Comparison of ENCODE assay signal across 9 mouse cellular contexts in the genomic region with DNA sequence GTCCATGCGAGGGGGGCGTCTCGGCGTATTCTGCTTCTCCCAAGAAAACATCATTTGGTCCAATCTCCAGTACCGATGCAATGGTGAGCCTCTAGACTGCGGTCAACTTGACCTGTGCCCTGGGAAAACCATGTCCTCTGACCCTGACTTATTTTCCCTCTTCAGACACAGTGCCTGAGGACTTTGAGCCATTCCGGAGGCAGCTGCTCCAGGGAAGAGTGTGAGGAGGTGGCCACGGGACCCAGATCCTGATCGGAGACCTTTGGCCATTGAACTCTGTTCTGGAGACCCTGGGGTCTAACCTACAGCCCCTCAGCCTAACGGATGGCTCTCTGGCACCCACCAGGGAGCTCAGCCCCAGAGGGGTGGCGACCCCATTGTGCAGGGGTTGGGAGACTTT. TPM values are rescaled to one million over a fixed set of nuclear protein-coding genes. Genes with fewer than 3 reads are reported as not detected.
A peak's percentile ranks its signal among the peaks of the same experiment; 100 is the strongest.
DNase-seq lines count a peak whose midpoint lies in the region; ATAC-seq and TF ChIP-seq lines count a peak whose summit lies in the region.
"Had no signal": no experiment of that assay in that cellular context is flagged by ENCODE, and none has a peak within 500 bp of the region (broad histone marks: within the 10 kb centered on the region; RNA-seq: fewer than 3 reads in every experiment).

No protein-coding gene starts in this region.

- ATAC-seq in heart, embryonic 14.5 days (ENCODE audit: insufficient number of reproducible peaks, insufficient read depth, low FRiP score, low read depth): no peak
- no peak; the same call in 1 of the 2 replicates for ATAC-seq in hindbrain, embryonic 11.5 days (ENCODE audit: low FRiP score)
- no peak for ATAC-seq in midbrain, embryonic 14.5 days (ENCODE audit: low FRiP score, low TSS enrichment)

- H3K4me2 ChIP-seq in heart, embryonic 14.5 days (ENCODE audit: low read length): peak overlapping the region; percentile 73; the same call in 1 of the 2 replicates
- H3K4me2 ChIP-seq in hindbrain, embryonic 11.5 days (replicated peaks; ENCODE audit: low read depth, low read length): peak overlapping the region; percentile 84
- H3K4me2 ChIP-seq in midbrain, embryonic 14.5 days (ENCODE audit: low read length): peak overlapping the region; percentile 66

- no peak overlapping the region for H3K27ac ChIP-seq in heart, embryonic 14.5 days (replicated peaks in 1 of 2; ENCODE audit: control insufficient read depth in 1 of 2, insufficient read depth in 1 of 2, low read depth in 2 of 2, low read length in 2 of 2)
- H3K27ac ChIP-seq in ES-E14 (ENCODE audit: insufficient read depth, low read depth, low read length, poor library complexity, severe bottlenecking): peak overlapping the region; percentile 69
- H3K27ac ChIP-seq in hindbrain, embryonic 11.5 days (ENCODE audit: low read depth, low read length): peak overlapping the region; percentile 84
- peak overlapping the region; percentile 93 for H3K27ac ChIP-seq in midbrain, embryonic 14.5 days (replicated peaks; ENCODE audit: low read depth, low read length)

- no peak for DNase-seq in heart, postnatal 25 days (ENCODE audit: low spot score)
- no peak for DNase-seq in ES-E14 (ENCODE audit: low read depth, low spot score)
- DNase-seq in hindbrain, embryonic 11.5 days (ENCODE audit: low spot score): no peak
- no peak for DNase-seq in midbrain, embryonic 14.5 days
- DNase-seq in frontal cortex, postnatal 36 days (ENCODE audit: low spot score in 2 of 2): no peak
- DNase-seq in adrenal gland, adult (ENCODE audit: inconsistent age in 2 of 2, low spot score in 1 of 2): no peak
- DNase-seq in gastrocnemius, postnatal 4 days (ENCODE audit: low spot score in 2 of 2): no peak
- DNase-seq: adrenal gland, adult 2 months had no signal

- no peaks in the 10 kb centered on the region for H3K9me3 ChIP-seq in heart, embryonic 14.5 days (ENCODE audit: control insufficient read depth, low read length)
- no peaks in the 10 kb centered on the region for H3K9me3 ChIP-seq in ES-E14 (ENCODE audit: control insufficient read depth, insufficient read depth, low read depth, low read length)
- no peaks in the 10 kb centered on the region for H3K9me3 ChIP-seq in hindbrain, embryonic 11.5 days (ENCODE audit: control insufficient read depth, low read length)
- H3K9me3 ChIP-seq in midbrain, embryonic 14.5 days (ENCODE audit: control insufficient read depth, low read length): no peaks in the 10 kb centered on the region

- H3K4me1 ChIP-seq in heart, embryonic 14.5 days (ENCODE audit: control insufficient read depth in 2 of 2, insufficient read depth in 2 of 2, low read length in 2 of 2): peaks cover 10 to 16% of the 10 kb centered on the region in 2 experiments
- H3K4me1 ChIP-seq in ES-E14 (ENCODE audit: control insufficient read depth in 2 of 2, insufficient read depth in 2 of 2, low read length in 2 of 2, poor library complexity in 1 of 2): peaks cover 13 to 35% of the 10 kb centered on the region in 2 experiments
- H3K4me1 ChIP-seq in hindbrain, embryonic 11.5 days (replicated peaks; ENCODE audit: control insufficient read depth, insufficient read depth, low read length): peaks cover 18% of the 10 kb centered on the region
- peaks cover 44% of the 10 kb centered on the region for H3K4me1 ChIP-seq in midbrain, embryonic 14.5 days (ENCODE audit: control insufficient read depth, insufficient read depth, low read length)

- in situ Hi-C loops in ES-E14 (cut with MboI; ENCODE audit: low sequenced_read_pairs in 2 of 2, unreplicated experiment in 2 of 2): no loop called here

- 56% methylated on average over 11 of the region's 11 CpGs for WGBS in heart, embryonic 14.5 days
- WGBS in hindbrain, embryonic 11.5 days: 9% methylated on average over 11 of the region's 11 CpGs
- 4% methylated on average over 11 of the region's 11 CpGs for WGBS in midbrain, embryonic 14.5 days

- H3K36me3 ChIP-seq in heart, embryonic 14.5 days (ENCODE audit: control insufficient read depth, insufficient read depth, low read length): no peaks in the 10 kb centered on the region
- H3K36me3 ChIP-seq in ES-E14 (ENCODE audit: control insufficient read depth, insufficient read depth, low read length, poor library complexity, severe bottlenecking): peaks cover 7% of the 10 kb centered on the region; the same call in 1 of the 2 replicates
- H3K36me3 ChIP-seq in hindbrain, embryonic 11.5 days (ENCODE audit: control insufficient read depth, insufficient read depth, low read length): peaks cover 4% of the 10 kb centered on the region; the same call in 1 of the 2 replicates
- peaks cover 11% of the 10 kb centered on the region for H3K36me3 ChIP-seq in midbrain, embryonic 14.5 days (ENCODE audit: control insufficient read depth, insufficient read depth, low read length)

- H3K27me3 ChIP-seq in heart, embryonic 14.5 days (ENCODE audit: control insufficient read depth, insufficient read depth, low read length): peaks cover 25% of the 10 kb centered on the region
- 0 out of 2 replicates have a peak, but pooled peaks cover 2% of the 10 kb centered on the region for H3K27me3 ChIP-seq in hindbrain, embryonic 11.5 days (ENCODE audit: control insufficient read depth, insufficient read depth, low read length)
- H3K27me3 ChIP-seq in midbrain, embryonic 14.5 days (ENCODE audit: control insufficient read depth, insufficient read depth, low read length): no peaks in the 10 kb centered on the region

- intact Hi-C loops in heart, postnatal 25 days (cut with DNase I): no loop called here

- H3K4me3 ChIP-seq in heart, embryonic 14.5 days (ENCODE audit: control insufficient read depth in 1 of 2, insufficient read depth in 1 of 2, low read depth in 1 of 2, low read length in 2 of 2): no peak overlapping the region
- H3K4me3 ChIP-seq in ES-E14 (ENCODE audit: insufficient read depth in 1 of 2, low read depth in 1 of 2, low read length in 2 of 2, poor library complexity in 1 of 2, severe bottlenecking in 1 of 2): peak overlapping the region; percentile 36 to 58
- peak overlapping the region; percentile 84 for H3K4me3 ChIP-seq in hindbrain, embryonic 11.5 days (ENCODE audit: low read depth, low read length)
- H3K4me3 ChIP-seq in midbrain, embryonic 14.5 days (replicated peaks; ENCODE audit: low read depth, low read length): peak overlapping the region; percentile 47

- no peak overlapping the region; the same call in 1 of the 2 replicates for H3K9ac ChIP-seq in heart, embryonic 14.5 days (ENCODE audit: low read length)
- H3K9ac ChIP-seq in ES-E14 (ENCODE audit: insufficient read depth, low read depth, low read length, poor library complexity, severe bottlenecking): peak overlapping the region; percentile 54
- peak overlapping the region; percentile 83 for H3K9ac ChIP-seq in hindbrain, embryonic 11.5 days (ENCODE audit: low read depth, low read length)
- peak overlapping the region; percentile 69 for H3K9ac ChIP-seq in midbrain, embryonic 14.5 days (replicated peaks; ENCODE audit: low read length)

TF ChIP-seq in ES-E14, 5 proteins besides CTCF, POLR2A, EP300 and RAD21:
- no peak for TF ChIP-seq CHD2 (IDR thresholded peaks at IDR 0.05; ENCODE audit: low read depth, low read length)
- no peak for TF ChIP-seq ZNF384 (IDR thresholded peaks at IDR 0.05; ENCODE audit: low read depth, low read length)
- no peak for TF ChIP-seq HCFC1 (IDR thresholded peaks at IDR 0.05; ENCODE audit: borderline replicate concordance, insufficient read depth, low read length)
- no peak for TF ChIP-seq ZC3H11A (IDR thresholded peaks at IDR 0.05; ENCODE audit: borderline replicate concordance, low read depth, low read length)
- no peak for TF ChIP-seq MAFK (IDR thresholded peaks at IDR 0.05; ENCODE audit: insufficient read depth, low read depth, low read length)

RNA-seq across cellular contexts. Expression of a gene that starts 0.5 kb away (rescaled TPM):
- 93.6 and 102 TPM in 2 replicates for polyA plus RNA-seq in heart, embryonic 14.5 days (2014; fragmentation: Nextera tagmentation; extraction: Ambion mirVana)
- total RNA-seq in heart, postnatal 25 days (2021): 10 to 100 TPM; 62.3 to 62.6 TPM
- total RNA-seq in ES-E14 (2012; rRNA removed): 234 and 251 TPM in 2 replicates
- 180 and 181 TPM in 2 replicates for polyA plus RNA-seq in hindbrain, embryonic 11.5 days (2014; fragmentation: Nextera tagmentation; extraction: Ambion mirVana)
- polyA plus RNA-seq in midbrain, embryonic 14.5 days (2014; fragmentation: Nextera tagmentation; extraction: Ambion mirVana): 144 and 151 TPM in 2 replicates
- 10 to 100 TPM; 80.7 to 95.1 TPM for total RNA-seq in gastrocnemius, postnatal 4 days (2021)

RNA-seq across cellular contexts. Expression of a gene that starts 2.5 kb away (rescaled TPM):
- polyA plus RNA-seq in heart, embryonic 14.5 days (2014; fragmentation: Nextera tagmentation; extraction: Ambion mirVana): 0.16 TPM in 1 of 2 replicates, not detected in the other
- under 1 TPM; 0.22 to 0.39 TPM for total RNA-seq in heart, postnatal 25 days (2021)
- total RNA-seq in ES-E14 (2012; rRNA removed): 3.0 and 3.9 TPM in 2 replicates
- polyA plus RNA-seq in hindbrain, embryonic 11.5 days (2014; fragmentation: Nextera tagmentation; extraction: Ambion mirVana): 1.4 and 2.1 TPM in 2 replicates
- polyA plus RNA-seq in midbrain, embryonic 14.5 days (2014; fragmentation: Nextera tagmentation; extraction: Ambion mirVana): 2.1 and 2.4 TPM in 2 replicates
- total RNA-seq in gastrocnemius, postnatal 4 days (2021): 1 to 10 TPM in 1 of 2 experiments, under 1 TPM in 1; 0.57 to 1.5 TPM

RNA-seq across cellular contexts. Expression of a gene that starts 11.4 kb away (rescaled TPM):
- 12.9 and 14.5 TPM in 2 replicates for polyA plus RNA-seq in heart, embryonic 14.5 days (2014; fragmentation: Nextera tagmentation; extraction: Ambion mirVana)
- 1 to 10 TPM; 6.1 to 7.2 TPM for total RNA-seq in heart, postnatal 25 days (2021)
- 36.9 and 46.9 TPM in 2 replicates for total RNA-seq in ES-E14 (2012; rRNA removed)
- polyA plus RNA-seq in hindbrain, embryonic 11.5 days (2014; fragmentation: Nextera tagmentation; extraction: Ambion mirVana): 40.9 and 44.5 TPM in 2 replicates
- 46.0 and 47.6 TPM in 2 replicates for polyA plus RNA-seq in midbrain, embryonic 14.5 days (2014; fragmentation: Nextera tagmentation; extraction: Ambion mirVana)
- 100 to 1,000 TPM; 142 to 158 TPM for total RNA-seq in gastrocnemius, postnatal 4 days (2021)

RNA-seq across cellular contexts. Expression of a gene that starts 19.4 kb away (rescaled TPM):
- polyA plus RNA-seq in heart, embryonic 14.5 days (2014; fragmentation: Nextera tagmentation; extraction: Ambion mirVana): 216 and 239 TPM in 2 replicates
- total RNA-seq in heart, postnatal 25 days (2021): 10 to 100 TPM; 73.5 to 87.6 TPM
- total RNA-seq in ES-E14 (2012; rRNA removed): 113 and 134 TPM in 2 replicates
- 276 and 289 TPM in 2 replicates for polyA plus RNA-seq in hindbrain, embryonic 11.5 days (2014; fragmentation: Nextera tagmentation; extraction: Ambion mirVana)
- 199 and 237 TPM in 2 replicates for polyA plus RNA-seq in midbrain, embryonic 14.5 days (2014; fragmentation: Nextera tagmentation; extraction: Ambion mirVana)
- 100 to 1,000 TPM in 1 of 2 experiments, 10 to 100 TPM in 1; 99.9 to 117 TPM for total RNA-seq in gastrocnemius, postnatal 4 days (2021)

RNA-seq across cellular contexts. Expression of a gene that starts 19.7 kb away (rescaled TPM):
- polyA plus RNA-seq in heart, embryonic 14.5 days (2014; fragmentation: Nextera tagmentation; extraction: Ambion mirVana): 0.85 and 0.95 TPM in 2 replicates
- under 1 TPM; 0.47 to 0.59 TPM for total RNA-seq in heart, postnatal 25 days (2021)
- 3.1 and 5.3 TPM in 2 replicates for total RNA-seq in ES-E14 (2012; rRNA removed)
- 9.5 and 9.7 TPM in 2 replicates for polyA plus RNA-seq in hindbrain, embryonic 11.5 days (2014; fragmentation: Nextera tagmentation; extraction: Ambion mirVana)
- polyA plus RNA-seq in midbrain, embryonic 14.5 days (2014; fragmentation: Nextera tagmentation; extraction: Ambion mirVana): 63.4 and 71.8 TPM in 2 replicates
- under 1 TPM; 0.73 to 0.83 TPM for total RNA-seq in gastrocnemius, postnatal 4 days (2021)

Comparison
In these comparisons a context has a peak if more than half of its experiments do, and no peak if none do; other contexts are left out.
1. H3K27ac ChIP-seq: peak in ES-E14 (single experiment), hindbrain, embryonic 11.5 days (single experiment) and midbrain, embryonic 14.5 days (single experiment); none in heart, embryonic 14.5 days (0 of 2).
2. H3K4me3 ChIP-seq: peak in ES-E14 (2 of 2), hindbrain, embryonic 11.5 days (single experiment) and midbrain, embryonic 14.5 days (single experiment); none in heart, embryonic 14.5 days (0 of 2).
3. Peak in every context shown above with its lines, with median percentiles within 50 percentile points of each other: H3K4me2 ChIP-seq.